Mouse (Mus musculus) gastrocnemius, postnatal 10 days (tissue): ENCODE results near the gene Dlg2. TPM values are rescaled to one million over a fixed set of nuclear protein-coding genes. Genes with fewer than 3 reads are reported as not detected.

ENCODE experiments used
- DNase-seq: peaks from one replicate; pipeline ENCODE4 v3.0.0; 2021; ENCODE audit warnings: mixed read lengths
- total RNA-seq, 2 experiments: library from RNA; stranded (reverse); gene quantifications; 2 replicates each; pipeline ENCODE4 v1.2.3; 2021

Dlg2 gene
- total RNA-seq, 2 experiments from 2014 or later = 1.8 to 3.4 TPM

DNA sequence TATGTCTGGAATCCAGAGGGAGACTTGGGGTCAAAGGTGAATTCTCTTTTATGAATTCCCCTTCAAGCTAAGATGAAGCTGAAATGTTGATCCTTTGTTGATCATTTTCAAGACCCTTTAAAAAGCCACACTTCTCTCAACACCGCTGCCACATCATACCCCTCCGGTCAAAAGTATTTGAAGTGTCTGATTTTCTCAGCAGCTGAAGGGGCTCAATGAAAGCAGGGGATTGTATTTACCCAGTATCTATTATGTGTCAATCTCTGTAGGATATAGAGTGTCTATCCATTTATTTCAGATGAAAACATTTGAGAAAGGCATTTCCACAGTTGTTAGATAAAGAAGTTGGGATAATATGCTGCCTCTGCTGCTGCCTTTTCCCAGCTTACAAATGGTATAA is 1459.7 kb downstream of the Dlg2 start:
- no peak for DNase-seq

- DNase-seq = no peak
Measured at GRCm38 (mm10) chr7:91943224-91943623, 1466.8 kb downstream of the Dlg2 start.

- no peak for DNase-seq
Measured at GRCm38 (mm10) chr7:91955584-91955983, 1479.1 kb downstream of the Dlg2 start.

GRCm38 (mm10) chr7:91962956-91963355 is 1486.5 kb downstream of the Dlg2 start:
- DNase-seq = no peak

- no peak for DNase-seq
Measured at GRCm38 (mm10) chr7:91972970-91973369, 1496.5 kb downstream of the Dlg2 start.

- DNase-seq = no peak
Measured at GRCm38 (mm10) chr7:92003769-92004455, 1527.4 kb downstream of the Dlg2 start.

GRCm38 (mm10) chr7:92005681-92006425 is 1529.4 kb downstream of the Dlg2 start:
- DNase-seq = no peak

- DNase-seq = no peak
Measured at GRCm38 (mm10) chr7:92008702-92009101, 1532.2 kb downstream of the Dlg2 start.

- no peak for DNase-seq
Measured at GRCm38 (mm10) chr7:92024928-92025327, 1548.5 kb downstream of the Dlg2 start.

- no peak for DNase-seq
Measured at GRCm38 (mm10) chr7:92025465-92026056, 1549.1 kb downstream of the Dlg2 start.

DNA sequence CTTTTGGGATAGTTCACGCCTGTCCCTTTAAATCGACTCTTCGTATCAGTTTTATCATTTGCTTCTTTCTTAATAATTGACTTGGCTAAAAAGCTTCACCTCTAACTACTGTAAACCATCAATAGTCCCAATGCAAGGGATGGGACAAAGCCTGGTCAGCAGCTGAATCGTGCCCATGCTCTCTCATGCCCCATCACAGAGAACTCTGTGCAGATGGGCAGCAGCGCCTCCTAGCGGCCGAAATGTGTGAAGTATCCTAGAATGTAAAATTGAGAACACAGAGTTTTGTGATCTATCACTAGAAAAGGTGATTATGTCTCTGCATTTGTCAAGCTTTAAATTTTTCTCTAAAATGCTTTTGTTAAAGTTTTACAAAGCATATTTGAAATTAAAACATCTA is 1550.6 kb downstream of the Dlg2 start:
- peak; percentile 56 for DNase-seq

GRCm38 (mm10) chr7:92034256-92034655 is 1557.8 kb downstream of the Dlg2 start:
- DNase-seq = no peak

DNA sequence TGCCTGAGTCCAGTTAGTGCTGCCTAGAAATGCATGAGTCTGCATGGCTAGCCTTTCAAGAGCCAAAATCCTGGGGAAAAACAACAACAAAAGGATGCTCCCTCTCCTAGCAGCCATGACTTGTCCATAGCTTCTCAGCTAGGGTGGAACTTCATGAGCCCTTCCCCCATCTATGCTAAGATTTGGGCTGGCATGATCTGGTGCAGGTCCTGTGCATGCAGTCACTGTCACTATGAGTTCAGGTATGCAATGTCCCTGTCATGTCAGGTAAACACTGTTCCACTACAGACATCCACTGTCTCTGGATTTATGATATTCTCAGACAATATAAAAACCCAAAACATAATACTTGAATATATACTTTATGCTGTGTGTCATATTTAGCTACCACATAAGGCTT is 1563.7 kb downstream of the Dlg2 start:
- no peak for DNase-seq

GRCm38 (mm10) chr7:92040785-92041411 is 1564.4 kb downstream of the Dlg2 start:
- no peak for DNase-seq

DNA sequence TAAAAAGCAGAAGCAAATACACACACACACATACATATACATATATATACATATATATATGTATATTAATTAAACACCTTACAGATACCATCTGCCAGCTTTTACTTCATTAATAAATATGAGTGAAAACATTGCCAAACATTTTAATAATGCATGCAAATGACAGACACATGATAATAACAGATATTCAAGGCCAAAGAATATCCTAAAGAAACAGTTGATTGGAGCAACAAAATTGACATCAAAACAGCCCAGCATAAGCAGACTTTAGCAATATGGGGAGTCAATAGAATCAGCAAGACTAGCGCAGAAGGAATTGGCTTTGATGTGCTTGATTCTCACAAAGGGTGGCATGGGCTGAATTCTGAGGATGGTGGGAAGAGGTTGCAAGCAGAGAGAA is 1568.5 kb downstream of the Dlg2 start:
- no peak for DNase-seq

GRCm38 (mm10) chr7:92047271-92047670 is 1570.8 kb downstream of the Dlg2 start:
- DNase-seq = no peak

GRCm38 (mm10) chr7:92048876-92049275 is 1572.4 kb downstream of the Dlg2 start:
- no peak for DNase-seq

GRCm38 (mm10) chr7:92066851-92067250 is 1590.4 kb downstream of the Dlg2 start:
- DNase-seq = no peak

DNA sequence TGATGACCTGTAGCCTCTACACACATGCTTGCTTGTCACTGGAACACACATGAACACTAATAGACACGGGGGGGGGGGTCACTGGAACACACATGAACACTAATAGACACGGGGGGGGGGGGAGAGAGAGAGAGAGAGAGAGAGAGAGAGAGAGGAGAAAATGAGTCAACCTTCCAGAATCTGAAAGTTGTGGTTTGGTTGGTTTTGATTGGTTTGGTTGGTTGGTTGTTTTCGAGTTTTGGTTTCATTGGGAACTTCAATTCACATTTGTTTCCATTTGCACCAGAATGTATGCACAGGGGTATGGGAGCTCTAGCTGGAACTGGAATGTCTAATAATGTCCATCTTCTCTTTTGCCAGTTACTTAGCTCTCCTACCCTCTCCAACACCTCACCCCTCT is 1611.0 kb downstream of the Dlg2 start:
- DNase-seq = no peak

DNA sequence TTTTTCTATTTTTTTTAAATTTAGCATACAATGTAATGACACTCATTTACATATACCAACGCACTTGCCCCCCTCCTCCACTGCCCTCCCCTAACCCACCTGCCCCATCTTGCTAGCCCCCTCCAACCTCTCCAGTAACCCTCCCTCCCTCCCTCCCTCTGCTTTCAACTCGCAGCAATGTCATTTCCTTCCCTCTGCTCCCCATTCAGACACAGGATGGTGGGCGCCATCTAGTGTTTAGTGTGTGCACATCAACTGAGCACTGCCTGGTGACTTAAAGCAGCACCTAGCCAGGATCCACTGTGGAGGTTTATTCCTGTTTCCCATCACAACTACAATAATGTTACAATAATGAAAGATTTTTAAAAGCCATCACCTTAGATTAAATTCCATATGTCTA is 1617.4 kb downstream of the Dlg2 start:
- DNase-seq = peak; percentile 44

DNA sequence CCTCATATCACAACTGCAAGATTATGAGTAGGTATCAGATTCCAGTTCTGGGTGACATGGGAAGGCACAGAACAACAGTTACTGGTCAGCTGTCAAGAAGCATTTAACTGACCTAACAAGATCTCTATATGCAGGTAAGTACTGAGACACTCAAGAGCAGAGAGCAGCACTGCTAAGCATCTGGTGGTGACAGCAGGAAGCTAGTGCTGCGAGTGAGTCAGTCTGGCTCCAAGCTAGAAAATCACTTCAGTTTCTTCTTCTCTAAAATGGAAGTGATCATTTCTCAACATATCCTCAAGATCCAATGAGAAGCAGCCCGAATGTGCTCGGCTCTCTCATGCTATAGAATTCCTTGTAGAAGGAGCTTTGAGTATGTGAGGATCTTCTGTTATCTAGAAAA is 1618.7 kb downstream of the Dlg2 start:
- no peak for DNase-seq

DNA sequence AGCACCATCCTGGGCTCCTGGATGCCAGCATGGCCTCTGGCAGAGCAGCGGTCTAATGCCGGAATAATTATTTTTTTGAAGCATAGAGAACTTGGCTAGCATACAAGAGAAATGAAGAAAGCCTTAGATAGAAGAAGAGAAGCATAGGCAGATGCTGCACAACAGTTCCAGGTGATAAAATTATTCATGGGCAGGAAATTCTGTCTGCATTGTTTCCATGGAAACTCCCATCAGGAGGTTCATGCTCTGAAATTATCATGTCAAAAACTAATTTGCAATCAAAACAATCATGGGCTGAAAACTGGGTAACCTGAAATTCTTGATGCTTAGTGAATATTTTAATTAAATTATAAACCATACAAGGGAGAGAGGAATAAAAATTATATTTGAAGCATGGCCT is 1624.4 kb downstream of the Dlg2 start:
- DNase-seq = no peak
